Mouse (Mus musculus): ENCODE measurements around the gene Pacsin3. TPM values are rescaled to one million over a fixed set of nuclear protein-coding genes. Genes with fewer than 3 reads are reported as not detected.
A peak's percentile ranks its signal among the peaks of the same experiment; 100 is the strongest.
"Not testable (repeated sequence)": the region's sequence is repeated elsewhere in the genome, so short reads cannot be mapped to it uniquely, and the experiment has no call there.

The Pacsin3 gene
- polyA plus RNA-seq, 1 experiment = 153 TPM

- DNase-seq = peak; percentile 89 to 92
- Histone ChIP-seq H3K4me1 (ENCODE audit: control insufficient read depth, insufficient read depth, low read length) (no peaks in the 10 kb centered on the region), H3K27me3 (ENCODE audit: control insufficient read depth, insufficient read depth, low read length) (no peaks in the 10 kb centered on the region), H3K4me3 (replicated peaks; ENCODE audit: insufficient read depth, low read depth, low read length) (peak within 1 kb of the TSS; percentile 76), H3K27ac (ENCODE audit: insufficient read depth, low read length) (peak within 1 kb of the TSS; percentile 56)
- WGBS = 1% methylated on average over 48 of the region's 48 CpGs
- TF ChIP-seq POLR2A (IDR thresholded peaks at IDR 0.05; ENCODE audit: borderline replicate concordance, insufficient read depth, low read length) (peak; percentile 54; the same call in 1 of the 2 replicates), CTCF (IDR thresholded peaks at IDR 0.05; ENCODE audit: borderline replicate concordance, insufficient read depth, low read depth, low read length) (no peak)
Observed at GRCm38 (mm10) chr2:91236601-91237510, 18.9 kb upstream of the Pacsin3 start, which contains the start of gene Ddb2. Gene Ddb2, minus strand, starts transcription at chr2:91236982.

- H3K27me3 ChIP-seq (ENCODE audit: control insufficient read depth, insufficient read depth, low read length); H3K4me1 ChIP-seq (ENCODE audit: control insufficient read depth, insufficient read depth, low read length); H3K27ac ChIP-seq (ENCODE audit: insufficient read depth, low read length): not testable (repeated sequence)
- TF ChIP-seq CTCF (IDR thresholded peaks at IDR 0.05; ENCODE audit: borderline replicate concordance, insufficient read depth, low read depth, low read length) = peak; percentile 35; the same call in 1 of the 2 replicates
- H3K4me3 ChIP-seq (replicated peaks; ENCODE audit: insufficient read depth, low read depth, low read length) = peak overlapping the region; percentile 76
- 22% methylated on average over 4 of the region's 4 CpGs for WGBS
- peak in 1 of 2 experiments; percentile 40 for DNase-seq
Observed at GRCm38 (mm10) chr2:91237511-91238080, 18.2 kb upstream of the Pacsin3 start.

GRCm38 (mm10) chr2:91242547-91242946, 13.2 kb upstream of the Pacsin3 start:
- DNase-seq = no peak
- TF ChIP-seq POLR2A (IDR thresholded peaks at IDR 0.05; ENCODE audit: borderline replicate concordance, insufficient read depth, low read length) (no peak), CTCF (IDR thresholded peaks at IDR 0.05; ENCODE audit: borderline replicate concordance, insufficient read depth, low read depth, low read length) (no peak)
- Histone ChIP-seq H3K27ac (ENCODE audit: insufficient read depth, low read length) (no peak overlapping the region), H3K4me1 (ENCODE audit: control insufficient read depth, insufficient read depth, low read length) (peaks cover 7% of the 10 kb centered on the region; the same call in 1 of the 2 replicates), H3K4me3 (replicated peaks; ENCODE audit: insufficient read depth, low read depth, low read length) (no peak overlapping the region), H3K27me3 (ENCODE audit: control insufficient read depth, insufficient read depth, low read length) (no peaks in the 10 kb centered on the region)
- WGBS = 74% methylated on average over 5 of the region's 5 CpGs

GRCm38 (mm10) chr2:91243416-91243815, 12.3 kb upstream of the Pacsin3 start:
- Histone ChIP-seq H3K27me3 (ENCODE audit: control insufficient read depth, insufficient read depth, low read length) (no peaks in the 10 kb centered on the region), H3K27ac (ENCODE audit: insufficient read depth, low read length) (no peak overlapping the region), H3K4me3 (replicated peaks; ENCODE audit: insufficient read depth, low read depth, low read length) (no peak overlapping the region), H3K4me1 (ENCODE audit: control insufficient read depth, insufficient read depth, low read length) (peaks cover 7% of the 10 kb centered on the region; the same call in 1 of the 2 replicates)
- peak; percentile 43 to 60 for DNase-seq
- TF ChIP-seq POLR2A (IDR thresholded peaks at IDR 0.05; ENCODE audit: borderline replicate concordance, insufficient read depth, low read length) = no peak
- TF ChIP-seq CTCF (IDR thresholded peaks at IDR 0.05; ENCODE audit: borderline replicate concordance, insufficient read depth, low read depth, low read length) = no peak
- 45% methylated on average over 3 of the region's 3 CpGs for WGBS

- WGBS = 85% methylated on average over 5 of the region's 5 CpGs
- Histone ChIP-seq H3K27ac (ENCODE audit: insufficient read depth, low read length) (no peak overlapping the region), H3K4me3 (replicated peaks; ENCODE audit: insufficient read depth, low read depth, low read length) (no peak overlapping the region), H3K4me1 (ENCODE audit: control insufficient read depth, insufficient read depth, low read length) (peaks cover 7% of the 10 kb centered on the region; the same call in 1 of the 2 replicates), H3K27me3 (ENCODE audit: control insufficient read depth, insufficient read depth, low read length) (no peaks in the 10 kb centered on the region)
- TF ChIP-seq POLR2A (IDR thresholded peaks at IDR 0.05; ENCODE audit: borderline replicate concordance, insufficient read depth, low read length) (no peak), CTCF (IDR thresholded peaks at IDR 0.05; ENCODE audit: borderline replicate concordance, insufficient read depth, low read depth, low read length) (no peak)
- no peak for DNase-seq
Observed at GRCm38 (mm10) chr2:91244557-91245228, 11.1 kb upstream of the Pacsin3 start.

- DNase-seq = no peak
- Histone ChIP-seq H3K4me1 (ENCODE audit: control insufficient read depth, insufficient read depth, low read length) (peaks cover 3% of the 10 kb centered on the region; the same call in 1 of the 2 replicates), H3K27ac (ENCODE audit: insufficient read depth, low read length) (no peak overlapping the region), H3K4me3 (replicated peaks; ENCODE audit: insufficient read depth, low read depth, low read length) (no peak overlapping the region), H3K27me3 (ENCODE audit: control insufficient read depth, insufficient read depth, low read length) (no peaks in the 10 kb centered on the region)
- 82% methylated on average over 4 of the region's 4 CpGs for WGBS
- TF ChIP-seq POLR2A (IDR thresholded peaks at IDR 0.05; ENCODE audit: borderline replicate concordance, insufficient read depth, low read length) (no peak), CTCF (IDR thresholded peaks at IDR 0.05; ENCODE audit: borderline replicate concordance, insufficient read depth, low read depth, low read length) (no peak)
Observed at GRCm38 (mm10) chr2:91248366-91248765, 7.4 kb upstream of the Pacsin3 start.

GRCm38 (mm10) chr2:91252001-91252400, 3.8 kb upstream of the Pacsin3 start:
- no peak for DNase-seq
- Histone ChIP-seq H3K27ac (ENCODE audit: insufficient read depth, low read length) (no peak overlapping the region), H3K4me3 (replicated peaks; ENCODE audit: insufficient read depth, low read depth, low read length) (no peak overlapping the region), H3K27me3 (ENCODE audit: control insufficient read depth, insufficient read depth, low read length) (no peaks in the 10 kb centered on the region), H3K4me1 (ENCODE audit: control insufficient read depth, insufficient read depth, low read length) (peaks cover 3% of the 10 kb centered on the region; the same call in 1 of the 2 replicates)
- WGBS = 77% methylated on average over 4 of the region's 4 CpGs
- TF ChIP-seq CTCF (IDR thresholded peaks at IDR 0.05; ENCODE audit: borderline replicate concordance, insufficient read depth, low read depth, low read length) = no peak
- no peak for TF ChIP-seq POLR2A (IDR thresholded peaks at IDR 0.05; ENCODE audit: borderline replicate concordance, insufficient read depth, low read length)
